ENCODE assay signal across 32 mouse cellular contexts in genomic region chr15:77749717-77750116, GRCm38 (mm10). TPM values are rescaled to one million over a fixed set of nuclear protein-coding genes. Genes with fewer than 3 reads are reported as not detected.
DNase-seq lines count a peak whose midpoint lies in the region; ATAC-seq and TF ChIP-seq lines count a peak whose summit lies in the region.
"Had no signal": no experiment of that assay in that cellular context is flagged by ENCODE, and none has a peak within 500 bp of the region (broad histone marks: within the 10 kb centered on the region; RNA-seq: fewer than 3 reads in every experiment).

No protein-coding gene starts in this region.

- no peak overlapping the region for H3K27ac ChIP-seq in hindbrain, postnatal 0 days
- H3K27ac ChIP-seq in hindbrain, embryonic 10.5 days, result no peak overlapping the region
- H3K27ac ChIP-seq: hindbrain, embryonic 15.5 days; kidney, embryonic 15.5 days; layer of hippocampus, adult 2 months; left cerebral cortex, adult 2 months; liver, embryonic 13.5 days; macrophage; neural tube, embryonic 12.5 days had no signal

- no peak for ATAC-seq in CD4-positive, CD25-positive, alpha-beta regulatory T cell, adult 4 months
- peak; percentile 64 for ATAC-seq in hindbrain, postnatal 0 days
- ATAC-seq: forebrain, embryonic 14.5 days; midbrain, embryonic 16.5 days; Patski had no signal

- H3K9ac ChIP-seq in hindbrain, postnatal 0 days (replicated peaks; ENCODE audit: low read length), result no peak overlapping the region
- H3K9ac ChIP-seq: hindbrain, embryonic 15.5 days; kidney, embryonic 15.5 days; liver, embryonic 13.5 days; neural tube, embryonic 12.5 days had no signal

- no peak overlapping the region for H3K4me3 ChIP-seq in hindbrain, postnatal 0 days (ENCODE audit: low read length)
- H3K4me3 ChIP-seq in hindbrain, embryonic 10.5 days, result no peak overlapping the region
- H3K4me3 ChIP-seq: hindbrain, embryonic 15.5 days; kidney, embryonic 15.5 days; layer of hippocampus, adult 2 months; left cerebral cortex, adult 2 months; liver, embryonic 13.5 days; myocyte; neural tube, embryonic 12.5 days had no signal

- H3K4me2 ChIP-seq in hindbrain, postnatal 0 days (ENCODE audit: low read depth, low read length), result no peak overlapping the region
- H3K4me2 ChIP-seq: heart, embryonic 11.5 days; hindbrain, embryonic 15.5 days; kidney, embryonic 15.5 days; liver, embryonic 13.5 days; neural tube, embryonic 12.5 days had no signal

- H3K4me1 ChIP-seq in hindbrain, postnatal 0 days (ENCODE audit: insufficient read depth, low read length), result no peaks in the 10 kb centered on the region
- H3K4me1 ChIP-seq in hindbrain, embryonic 10.5 days (replicated peaks), result 0 out of 2 replicates have a peak, but pooled peaks cover 6% of the 10 kb centered on the region
- H3K4me1 ChIP-seq: hindbrain, embryonic 15.5 days; kidney, embryonic 15.5 days; neural tube, embryonic 12.5 days had no signal

- no peaks in the 10 kb centered on the region for H3K27me3 ChIP-seq in hindbrain, postnatal 0 days (ENCODE audit: insufficient read depth, low read length)
- no peaks in the 10 kb centered on the region for H3K27me3 ChIP-seq in hindbrain, embryonic 10.5 days (ENCODE audit: insufficient read depth, poor library complexity, severe bottlenecking)
- H3K27me3 ChIP-seq: hindbrain, embryonic 15.5 days; kidney, embryonic 15.5 days; neural tube, embryonic 12.5 days; Patski had no signal

- TF ChIP-seq CTCF in hindbrain, postnatal 0 days (IDR thresholded peaks at IDR 0.05; ENCODE audit: low read depth), result no peak

- no peaks in the 10 kb centered on the region for H3K36me3 ChIP-seq in hindbrain, postnatal 0 days (ENCODE audit: insufficient read depth, low read length)
- H3K36me3 ChIP-seq in hindbrain, embryonic 10.5 days, result no peaks in the 10 kb centered on the region
- H3K36me3 ChIP-seq: hindbrain, embryonic 15.5 days; kidney, embryonic 15.5 days; neural tube, embryonic 12.5 days had no signal

- 77% methylated on average over 10 of the region's 10 CpGs for WGBS in hindbrain, postnatal 0 days
- 91% methylated on average over 10 of the region's 10 CpGs for WGBS in hindbrain, embryonic 10.5 days

- no peaks in the 10 kb centered on the region for H3K9me3 ChIP-seq in hindbrain, postnatal 0 days (ENCODE audit: low read length)
- no peaks in the 10 kb centered on the region for H3K9me3 ChIP-seq in hindbrain, embryonic 10.5 days
- H3K9me3 ChIP-seq: hindbrain, embryonic 15.5 days; kidney, embryonic 15.5 days had no signal

- peak; percentile 5 for DNase-seq in CD4-positive, CD25-positive, alpha-beta regulatory T cell, adult 2 months (ENCODE audit: low read depth, low spot score)
- DNase-seq in hindbrain, postnatal 0 days (ENCODE audit: low spot score), result peak; percentile 61
- no peak for DNase-seq in hindbrain, embryonic 10.5 days (ENCODE audit: low spot score)
- peak; percentile 81 for DNase-seq in cerebellum, adult 11-12 months
- DNase-seq in cerebellum, postnatal 10 days, result peak; percentile 89 to 92
- no peak for DNase-seq in spleen, adult 12 weeks (ENCODE audit: low spot score)
- DNase-seq in urinary bladder, postnatal 14 days (ENCODE audit: low spot score), result no peak
- DNase-seq: gastrocnemius, postnatal 14 days; liver, embryonic 13.5 days had no signal

RNA-seq across cellular contexts. Expression of gene Apol8, which starts 7.1 kb away (rescaled TPM):
- not detected for polyA plus RNA-seq in CD4-positive, CD25-positive, alpha-beta regulatory T cell, adult 4 months (2017; shearing (Covaris generic))
- 0.50 and 0.84 TPM in 2 replicates for total RNA-seq in hindbrain, postnatal 0 days (2014; rRNA removed)
- polyA plus RNA-seq in hindbrain, postnatal 0 days (2015; fragmentation: Nextera tagmentation; extraction: Ambion mirVana), result 0.35 and 0.50 TPM in 2 replicates
- 0.14 and 0.20 TPM in 2 replicates for polyA plus RNA-seq in hindbrain, embryonic 10.5 days (2016; fragmentation: Nextera tagmentation; extraction: Ambion mirVana)
- total RNA-seq: gastrocnemius, postnatal 14 days; granulocyte monocyte progenitor cell, adult 5-6 weeks had no signal
- polyA plus RNA-seq: embryonic facial prominence, embryonic 14.5 days; intestine, embryonic 14.5 days; macrophage; thymus, postnatal 0 days had no signal

RNA-seq across cellular contexts. Expression of gene Apol9b, which starts 20.9 kb away (rescaled TPM):
- 10 to 100 TPM; 50.3 to 80.6 TPM for polyA plus RNA-seq in CD4-positive, CD25-positive, alpha-beta regulatory T cell, adult 4 months (2017; shearing (Covaris generic))
- 0.37 TPM in 1 of 2 replicates, not detected in the other for total RNA-seq in hindbrain, postnatal 0 days (2014; rRNA removed)
- polyA plus RNA-seq in hindbrain, postnatal 0 days (2015; fragmentation: Nextera tagmentation; extraction: Ambion mirVana), result 0.41 and 1.2 TPM in 2 replicates
- not detected in 2 replicates for polyA plus RNA-seq in hindbrain, embryonic 10.5 days (2016; fragmentation: Nextera tagmentation; extraction: Ambion mirVana)
- total RNA-seq: gastrocnemius, postnatal 14 days; granulocyte monocyte progenitor cell, adult 5-6 weeks; layer of hippocampus, adult 2 months; layer of hippocampus, postnatal 14 days; left cerebral cortex, adult 2 months; MEL had no signal
- polyA plus RNA-seq: embryonic facial prominence, embryonic 14.5 days; forebrain, embryonic 14.5 days; hindbrain, embryonic 15.5 days; kidney, embryonic 15.5 days; liver, embryonic 13.5 days; midbrain, embryonic 16.5 days; neural tube, embryonic 12.5 days; stomach, embryonic 14.5 days; testis, adult 2 months had no signal

RNA-seq across cellular contexts. Expression of gene Apol7e, which starts 51.1 kb away (rescaled TPM):
- polyA plus RNA-seq in CD4-positive, CD25-positive, alpha-beta regulatory T cell, adult 4 months (2017; shearing (Covaris generic)), result 10 to 100 TPM; 57.4 to 67.8 TPM
- total RNA-seq in hindbrain, postnatal 0 days (2014; rRNA removed), result 0.07 TPM in 1 of 2 replicates, not detected in the other
- not detected in 2 replicates for polyA plus RNA-seq in hindbrain, postnatal 0 days (2015; fragmentation: Nextera tagmentation; extraction: Ambion mirVana)
- polyA plus RNA-seq in hindbrain, embryonic 10.5 days (2016; fragmentation: Nextera tagmentation; extraction: Ambion mirVana), result not detected in 2 replicates
- total RNA-seq: layer of hippocampus, adult 2 months; layer of hippocampus, postnatal 14 days; left cerebral cortex, postnatal 36 days; MEL had no signal
- polyA plus RNA-seq: C2C12; embryonic facial prominence, embryonic 14.5 days; forebrain, embryonic 14.5 days; hindbrain, embryonic 15.5 days; kidney, embryonic 15.5 days; liver, embryonic 13.5 days; lung, postnatal 0 days; midbrain, embryonic 16.5 days; myocyte; neural tube, embryonic 12.5 days; testis, adult 2 months had no signal

Comparison
In these comparisons a context has a peak if more than half of its experiments do, and no peak if none do; other contexts are left out.
1. DNase-seq: peak in CD4-positive, CD25-positive, alpha-beta regulatory T cell, adult 2 months (single experiment), hindbrain, postnatal 0 days (single experiment), cerebellum, adult 11-12 months (single experiment) and cerebellum, postnatal 10 days (2 of 2); none in hindbrain, embryonic 10.5 days (single experiment), spleen, adult 12 weeks (single experiment) and urinary bladder, postnatal 14 days (single experiment).
2. RNA of gene Apol9b, which starts 20.9 kb away (polyA plus RNA-seq): 50.3 to 80.6 TPM in CD4-positive, CD25-positive, alpha-beta regulatory T cell, adult 4 months; 0.41 to 1.2 TPM in hindbrain, postnatal 0 days and not detected in hindbrain, embryonic 10.5 days; every median in the first group is over 10 times any median in the second.
3. RNA of gene Apol7e, which starts 51.1 kb away (polyA plus RNA-seq): 57.4 to 67.8 TPM in CD4-positive, CD25-positive, alpha-beta regulatory T cell, adult 4 months; not detected in hindbrain, postnatal 0 days and not detected in hindbrain, embryonic 10.5 days; every median in the first group is over 10 times any median in the second.